Mouse (Mus musculus): Measurements from ENCODE around the gene Dis3l.

The Dis3l gene

DNA sequence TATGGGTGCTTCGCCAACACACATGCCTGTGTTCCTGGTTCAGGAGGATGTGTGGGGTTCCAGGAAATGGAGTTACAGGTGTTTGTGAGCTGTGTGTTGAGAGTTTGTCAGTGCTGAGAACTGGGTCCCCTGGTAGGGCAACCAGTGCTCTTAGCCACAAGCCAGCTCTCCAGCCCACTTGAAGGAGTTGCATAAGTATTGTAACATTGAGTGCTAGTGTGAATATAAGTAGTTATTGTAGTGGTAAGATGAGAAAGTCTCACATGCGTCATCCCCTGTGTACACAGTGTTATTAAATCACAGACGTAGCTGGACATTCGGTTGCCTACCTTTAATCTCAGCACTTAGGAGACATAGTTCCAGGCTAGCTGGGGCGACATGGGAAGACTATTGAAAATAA, 81.2 kb downstream of the Dis3l start:
- DNase-seq (ENCODE audit: low read depth), result no peak
